Mouse (Mus musculus): Measurements from ENCODE around the gene Gpd1.
"Not testable (repeated sequence)": the region's sequence is repeated elsewhere in the genome, so short reads cannot be mapped to it uniquely, and the experiment has no call there.

The Gpd1 gene

GRCm38 (mm10) chr15:99701640-99701998 lies 15.7 kb upstream of the Gpd1 start:
- DNase-seq (ENCODE audit: low read depth in 2 of 2, low spot score in 2 of 2) = not testable (repeated sequence)

DNA sequence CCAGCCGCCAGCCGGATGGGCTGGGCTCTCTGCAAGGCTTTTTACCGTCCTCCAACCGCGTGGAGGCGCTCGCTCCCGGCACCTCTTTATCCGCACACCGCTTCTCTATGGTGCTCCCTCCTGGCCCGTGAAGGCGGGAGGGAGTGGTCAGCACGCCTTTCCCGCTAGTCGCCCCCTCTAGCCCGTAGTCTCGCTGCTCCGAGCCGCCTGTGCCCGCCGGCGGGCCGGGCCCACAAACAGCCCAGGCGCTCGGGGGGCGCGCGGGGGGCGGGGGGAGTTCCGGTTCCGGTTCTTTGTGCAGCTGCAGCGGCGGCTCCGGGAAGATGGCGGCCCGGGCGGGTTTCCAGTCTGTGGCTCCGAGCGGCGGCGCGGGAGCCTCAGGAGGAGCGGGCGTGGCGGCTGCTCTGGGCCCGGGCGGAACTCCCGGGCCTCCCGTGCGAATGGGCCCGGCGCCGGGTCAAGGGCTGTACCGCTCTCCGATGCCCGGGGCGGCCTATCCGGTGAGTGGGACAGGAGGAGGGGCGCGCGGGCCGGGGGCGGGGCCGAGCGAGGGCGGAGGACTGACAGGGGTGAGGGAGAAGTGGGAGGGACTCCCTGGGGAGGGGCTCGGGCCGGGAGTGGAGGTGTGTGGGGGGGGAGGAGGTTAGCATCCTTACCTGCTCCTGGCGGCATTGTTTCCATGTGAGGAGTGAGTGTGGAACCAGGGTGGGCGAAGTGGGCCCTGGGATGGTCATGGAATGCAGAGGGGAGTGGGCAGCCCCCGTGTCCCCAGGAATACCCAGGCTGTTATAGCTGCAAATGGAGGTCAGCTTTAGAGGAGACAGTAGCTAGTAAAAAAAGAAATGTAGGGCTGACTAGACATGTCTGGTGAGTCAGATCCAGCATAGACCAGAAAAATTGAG lies 15.1 kb upstream of the Gpd1 start, which contains the start of gene Smarcd1:
Gene Smarcd1 (plus strand): TSS at position 131 of the 902 bp plus-strand sequence.
- DNase-seq (ENCODE audit: low read depth in 2 of 2, low spot score in 2 of 2) = peak; percentile 88 to 91

GRCm38 (mm10) chr15:99703104-99703503 lies 14.2 kb upstream of the Gpd1 start:
- DNase-seq (ENCODE audit: low read depth in 2 of 2, low spot score in 2 of 2) = no peak

DNA sequence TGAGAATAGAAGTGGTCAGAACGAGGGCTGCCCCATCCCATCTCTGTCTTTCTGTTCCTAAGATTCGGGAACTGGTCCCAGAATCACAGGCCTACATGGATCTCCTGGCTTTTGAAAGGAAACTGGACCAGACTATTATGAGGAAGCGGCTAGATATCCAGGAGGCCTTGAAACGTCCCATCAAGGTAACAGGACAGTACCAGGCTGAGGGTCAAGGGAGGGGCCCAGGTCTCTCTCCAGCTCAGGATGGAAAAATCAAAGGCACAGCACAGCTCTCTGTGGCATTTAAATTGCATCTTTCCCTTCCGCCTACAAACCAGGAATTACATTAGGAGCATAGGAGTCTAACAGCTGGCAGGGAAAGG lies 13.7 kb upstream of the Gpd1 start:
- no peak for DNase-seq (ENCODE audit: low read depth in 2 of 2, low spot score in 2 of 2)

DNA sequence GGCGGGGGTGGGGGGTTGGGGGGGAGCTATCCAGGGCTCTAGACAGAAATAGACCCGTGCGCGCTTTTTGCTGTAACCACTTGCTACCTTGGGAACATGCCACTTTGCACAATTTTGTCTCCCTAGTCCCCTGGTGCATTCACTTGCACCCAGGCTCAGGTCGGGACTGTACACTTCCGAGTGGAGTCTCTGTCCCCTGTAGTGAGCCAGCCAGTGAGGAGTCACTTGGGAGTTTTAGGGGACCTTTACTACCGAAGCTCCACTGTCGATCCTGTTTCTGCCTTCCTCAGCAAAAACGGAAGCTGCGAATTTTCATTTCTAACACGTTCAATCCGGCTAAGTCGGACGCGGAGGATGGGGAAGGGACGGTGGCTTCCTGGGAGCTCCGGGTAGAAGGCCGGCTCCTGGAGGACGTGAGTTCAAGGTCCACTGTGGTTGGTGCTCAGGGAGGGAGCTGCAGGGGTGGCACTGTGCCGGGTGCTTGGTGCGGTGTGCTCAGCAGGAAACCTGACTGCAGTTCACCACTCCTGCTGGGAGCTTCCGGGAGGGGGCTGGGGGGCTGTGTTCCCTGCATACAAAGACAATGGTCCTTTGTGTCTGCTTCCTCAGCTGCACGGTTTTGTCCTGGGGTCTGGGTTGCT lies 13.2 kb upstream of the Gpd1 start:
- DNase-seq (ENCODE audit: low read depth in 2 of 2, low spot score in 2 of 2) = no peak

- DNase-seq (ENCODE audit: low read depth in 2 of 2, low spot score in 2 of 2) = no peak
Observed at GRCm38 (mm10) chr15:99704881-99705280, 12.4 kb upstream of the Gpd1 start.

GRCm38 (mm10) chr15:99705440-99706048 lies 11.8 kb upstream of the Gpd1 start, which contains the start of gene Gm17349:
Gm17349 (minus strand) TSS chr15:99705490.
- peak; percentile 37 to 58 for DNase-seq (ENCODE audit: low read depth in 2 of 2, low spot score in 2 of 2)

- no peak for DNase-seq (ENCODE audit: low read depth in 2 of 2, low spot score in 2 of 2)
Observed at GRCm38 (mm10) chr15:99708176-99708575, 9.1 kb upstream of the Gpd1 start.

GRCm38 (mm10) chr15:99710221-99711190 lies 6.8 kb upstream of the Gpd1 start:
- no peak for DNase-seq (ENCODE audit: low read depth in 2 of 2, low spot score in 2 of 2)

GRCm38 (mm10) chr15:99711491-99711890 lies 5.8 kb upstream of the Gpd1 start:
- DNase-seq (ENCODE audit: low read depth in 2 of 2, low spot score in 2 of 2) = no peak

- DNase-seq (ENCODE audit: low read depth in 2 of 2, low spot score in 2 of 2) = no peak
Observed at GRCm38 (mm10) chr15:99712666-99713559, 4.4 kb upstream of the Gpd1 start.

GRCm38 (mm10) chr15:99713569-99713968 lies 3.7 kb upstream of the Gpd1 start:
- DNase-seq (ENCODE audit: low read depth in 2 of 2, low spot score in 2 of 2) = no peak

DNA sequence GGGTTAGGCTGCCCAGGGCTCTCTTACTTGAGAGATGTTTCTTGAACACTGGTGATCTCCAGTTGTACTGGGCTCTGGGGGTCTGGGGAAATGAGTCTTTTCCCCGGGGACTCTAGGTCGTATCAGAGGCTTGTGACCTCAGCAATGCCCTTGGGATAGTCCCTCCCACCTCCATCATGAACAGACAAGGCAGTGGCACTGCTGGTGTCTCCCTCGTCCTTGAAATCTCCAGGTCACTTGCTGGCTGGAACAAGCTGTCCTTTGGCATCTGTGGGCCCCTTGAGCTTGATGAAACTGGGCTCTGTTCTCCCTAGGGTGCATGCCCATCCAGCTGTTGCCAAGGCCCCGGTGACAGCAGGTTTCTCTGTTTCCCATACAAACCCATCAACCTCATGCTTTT lies 3.1 kb upstream of the Gpd1 start:
- no peak for DNase-seq (ENCODE audit: low read depth in 2 of 2, low spot score in 2 of 2)

- peak; percentile 55 to 68 for DNase-seq (ENCODE audit: low read depth in 2 of 2, low spot score in 2 of 2)
Observed at GRCm38 (mm10) chr15:99714858-99715257, 2.5 kb upstream of the Gpd1 start.

- DNase-seq (ENCODE audit: low read depth in 2 of 2, low spot score in 2 of 2) = no peak
Observed at GRCm38 (mm10) chr15:99715361-99715865, 1.9 kb upstream of the Gpd1 start.

DNA sequence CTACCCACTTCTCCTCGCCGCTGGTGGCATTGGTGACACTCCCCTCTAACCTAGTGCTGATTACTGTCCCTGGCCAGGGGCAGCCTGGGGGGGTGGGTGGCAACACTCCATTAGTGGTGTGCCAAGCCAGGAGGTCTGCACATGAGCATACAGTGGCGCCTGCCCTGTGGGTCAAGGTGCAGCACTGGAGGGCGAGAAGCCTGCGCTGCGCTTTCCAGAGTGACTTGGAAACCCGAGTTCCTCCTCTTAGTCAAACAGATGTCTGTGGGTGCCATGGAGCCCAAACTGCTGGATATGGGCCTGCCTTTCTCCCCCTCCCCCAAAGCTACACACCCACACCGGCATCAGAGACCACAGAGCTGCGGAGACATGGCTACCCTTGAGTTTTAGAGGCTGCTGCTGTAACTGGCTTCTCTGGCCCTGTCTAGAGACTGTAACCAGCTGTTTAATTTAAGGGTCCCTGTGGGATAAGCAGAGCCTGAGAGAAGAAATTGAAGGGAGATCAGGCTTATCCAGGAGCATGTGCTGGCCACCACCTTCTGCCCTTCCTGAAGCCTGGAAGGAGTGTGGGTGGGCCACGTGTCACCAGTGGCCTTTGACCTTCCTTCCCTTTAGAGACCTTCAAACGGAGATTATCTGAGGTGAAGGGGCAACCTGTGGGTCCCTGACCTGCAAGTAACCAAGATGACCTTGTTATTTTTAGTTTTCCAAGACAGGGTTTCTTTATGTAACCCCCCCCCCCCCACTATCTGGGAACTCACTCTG lies 1.2 kb upstream of the Gpd1 start:
- DNase-seq (ENCODE audit: low read depth in 2 of 2, low spot score in 2 of 2) = no peak

- no peak for DNase-seq (ENCODE audit: low read depth in 2 of 2, low spot score in 2 of 2)
Observed at GRCm38 (mm10) chr15:99716814-99717213, 501 bp upstream of the Gpd1 start.

- DNase-seq (ENCODE audit: low read depth in 2 of 2, low spot score in 2 of 2) = no peak
Observed at GRCm38 (mm10) chr15:99718461-99719021, 1.2 kb downstream of the Gpd1 start.

GRCm38 (mm10) chr15:99719865-99720264 lies 2.5 kb downstream of the Gpd1 start:
- DNase-seq (ENCODE audit: low read depth in 2 of 2, low spot score in 2 of 2) = no peak
